Mouse (Mus musculus) forebrain, embryonic 14.5 days (tissue): Measurements from ENCODE around the gene Prdm16. TPM values are rescaled to one million over a fixed set of nuclear protein-coding genes. Genes with fewer than 3 reads are reported as not detected.

Experiments
- ATAC-seq: fragments of 200-750 bp; cut with Nextera tagmentation; 2 replicates; pipeline ENCODE4 v1.8.0; 2017; ENCODE audit warnings: mild to moderate bottlenecking, moderate library complexity
- DNase-seq: peaks from one replicate; pipeline ENCODE4 v3.0.0-alpha.2; 2015; ENCODE audit warnings: low spot score
- H3K27ac ChIP-seq: fragments of 300-500 bp; sonication (generic); 2 replicates; pipeline ENCODE4 v1.5.1; 2014; ENCODE audit warnings: low read depth, mild to moderate bottlenecking, control low read depth, low read length, moderate library complexity
- H3K27me3 ChIP-seq: fragments of 300-500 bp; sonication (generic); replicated peaks from 2 replicates; pipeline ENCODE4 v1.6.1; 2014; ENCODE audit warnings: low read length, control low read depth, mixed read lengths; ENCODE audit not compliant: control insufficient read depth, insufficient read depth
- H3K36me3 ChIP-seq: fragments of 300-500 bp; sonication (generic); 2 replicates; pipeline ENCODE4 v1.6.1; 2014; ENCODE audit warnings: low read length, control low read depth; ENCODE audit not compliant: control insufficient read depth, insufficient read depth
- H3K4me1 ChIP-seq: fragments of 300-500 bp; sonication (generic); 2 replicates; pipeline ENCODE4 v1.6.1; 2014; ENCODE audit warnings: antibody characterized with exemption, low read length, control low read depth; ENCODE audit not compliant: control insufficient read depth, insufficient read depth
- H3K4me2 ChIP-seq: fragments of 300-500 bp; sonication (generic); 2 replicates; pipeline ENCODE4 v1.6.1; 2014; ENCODE audit warnings: mild to moderate bottlenecking, control low read depth, low read length
- H3K4me3 ChIP-seq: fragments of 300-500 bp; sonication (generic); 2 replicates; pipeline ENCODE4 v1.5.1; 2014; ENCODE audit warnings: low read depth, low read length, control low read depth
- H3K9ac ChIP-seq: fragments of 300-500 bp; sonication (generic); 2 replicates; pipeline ENCODE4 v1.6.1; 2014; ENCODE audit warnings: mild to moderate bottlenecking, low read length, control low read depth, moderate library complexity
- H3K9me3 ChIP-seq: fragments of 300-500 bp; sonication (generic); replicated peaks from 2 replicates; pipeline ENCODE4 v1.6.1; 2016; ENCODE audit warnings: low read length, control low read depth, mixed read lengths; ENCODE audit not compliant: control insufficient read depth
- WGBS: fragments of 180-500 bp; shearing (Covaris S2); extraction: QIAGEN DNeasy Blood & Tissue Kit; methylation state at CpG from one replicate; pipeline ENCODE4 v1.1.7; 2014; 5-methylcytosine and 5-hydroxymethylcytosine counted together
- polyA plus RNA-seq: library from polyadenylated mRNA; unstranded; fragments of >200 nt; fragmentation: Nextera tagmentation; extraction: Ambion mirVana; gene quantifications from 2 replicates; pipeline ENCODE4 v1.2.1, GENCODE M21; 2014

The Prdm16 gene
- polyA plus RNA-seq, 1 experiment from 2014 or later: 20.6 TPM

- DNase-seq: no peak
- Histone ChIP-seq H3K27ac (no peak overlapping the region), H3K27me3 (no peaks in the 10 kb centered on the region), H3K4me1 (peaks cover 7% of the 10 kb centered on the region), H3K4me2 (no peak overlapping the region), H3K9ac (no peak overlapping the region), H3K4me3 (no peak overlapping the region), H3K9me3 (no peaks in the 10 kb centered on the region), H3K36me3 (no peaks in the 10 kb centered on the region)
- no peak for ATAC-seq
- WGBS: 63% methylated on average over 7 of the region's 7 CpGs
Measured at GRCm38 (mm10) chr4:154530336-154530735, 106.3 kb downstream of the Prdm16 start.

DNA sequence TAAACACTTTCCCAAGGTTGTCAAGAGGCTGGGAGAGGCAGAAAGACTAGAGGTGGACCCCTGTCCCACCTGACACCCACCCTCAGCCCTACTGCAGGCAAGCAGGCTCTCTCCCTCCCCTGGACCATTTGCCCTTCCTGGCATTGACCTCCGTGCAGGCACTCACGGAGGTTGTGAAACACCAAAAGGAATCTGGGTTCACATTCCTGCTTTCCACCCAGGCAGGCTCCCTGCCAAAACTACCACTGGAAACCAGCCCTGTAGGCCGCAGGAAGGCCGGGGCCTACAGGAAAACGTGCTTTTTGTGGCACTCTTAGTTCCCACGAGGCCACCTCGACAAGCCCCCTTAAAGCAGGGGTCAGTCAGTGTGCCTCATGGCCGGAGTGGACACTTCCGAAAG lies 109.2 kb downstream of the Prdm16 start:
- H3K4me3 ChIP-seq: no peak overlapping the region
- H3K4me2 ChIP-seq: no peak overlapping the region
- H3K27ac ChIP-seq: no peak overlapping the region; the same call in 1 of the 2 replicates
- no peaks in the 10 kb centered on the region for H3K27me3 ChIP-seq
- no peak for ATAC-seq
- WGBS: 67% methylated on average over 9 of the region's 9 CpGs
- H3K9me3 ChIP-seq: no peaks in the 10 kb centered on the region
- no peak overlapping the region for H3K9ac ChIP-seq
- H3K36me3 ChIP-seq: no peaks in the 10 kb centered on the region
- peaks cover 17% of the 10 kb centered on the region for H3K4me1 ChIP-seq
- DNase-seq: no peak

GRCm38 (mm10) chr4:154526351-154526786 lies 110.3 kb downstream of the Prdm16 start:
- Histone ChIP-seq H3K27ac (no peak overlapping the region), H3K4me2 (no peak overlapping the region), H3K36me3 (no peaks in the 10 kb centered on the region), H3K4me3 (no peak overlapping the region), H3K27me3 (no peaks in the 10 kb centered on the region), H3K9me3 (no peaks in the 10 kb centered on the region), H3K9ac (no peak overlapping the region), H3K4me1 (peaks cover 13% of the 10 kb centered on the region)
- no peak for DNase-seq
- WGBS: 88% methylated on average over 6 of the region's 6 CpGs
- no peak for ATAC-seq

GRCm38 (mm10) chr4:154523898-154524297 lies 112.8 kb downstream of the Prdm16 start:
- Histone ChIP-seq H3K36me3 (no peaks in the 10 kb centered on the region), H3K4me3 (no peak overlapping the region), H3K27ac (no peak overlapping the region), H3K9me3 (no peaks in the 10 kb centered on the region), H3K4me2 (no peak overlapping the region), H3K4me1 (peaks cover 13% of the 10 kb centered on the region; the same call in 1 of the 2 replicates), H3K9ac (no peak overlapping the region), H3K27me3 (no peaks in the 10 kb centered on the region)
- WGBS: 65% methylated on average over 17 of the region's 17 CpGs
- DNase-seq (no peak), ATAC-seq (no peak)

GRCm38 (mm10) chr4:154521881-154522676 lies 114.6 kb downstream of the Prdm16 start:
- no peak for ATAC-seq
- 90% methylated on average over 7 of the region's 7 CpGs for WGBS

DNA sequence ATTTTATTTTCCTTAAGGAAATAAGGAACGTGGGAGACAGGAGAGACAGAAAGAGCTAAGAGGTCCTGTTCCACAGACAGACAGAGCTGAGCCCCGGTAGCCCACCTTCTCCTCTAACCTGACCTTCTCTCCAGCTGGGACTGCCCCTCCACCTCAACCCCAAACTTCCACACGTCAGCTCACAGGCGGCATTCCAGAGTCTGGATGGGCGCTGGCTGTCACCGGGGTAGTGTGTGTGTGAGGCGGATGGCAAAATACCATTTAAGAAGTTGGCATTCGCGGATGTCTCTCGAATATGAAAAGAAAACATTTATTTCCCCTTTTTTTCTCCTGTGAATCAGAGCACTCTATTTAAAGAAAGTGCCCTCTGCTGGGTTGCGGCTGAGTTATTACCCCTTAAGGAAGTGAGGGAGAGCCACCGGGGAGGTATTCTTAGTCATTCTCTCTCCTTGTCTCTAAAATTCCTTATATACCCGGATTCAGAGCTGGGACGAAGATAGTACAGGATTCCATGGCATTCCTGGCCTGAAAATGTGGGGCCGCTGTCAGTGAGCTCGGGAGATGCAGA lies 117.1 kb downstream of the Prdm16 start:
- WGBS: 79% methylated on average over 16 of the region's 16 CpGs
- DNase-seq (no peak), ATAC-seq (no peak)
- Histone ChIP-seq H3K27ac (no peak overlapping the region), H3K4me1 (peaks cover 14% of the 10 kb centered on the region; the same call in 1 of the 2 replicates), H3K4me3 (no peak overlapping the region), H3K9ac (no peak overlapping the region), H3K27me3 (no peaks in the 10 kb centered on the region), H3K9me3 (no peaks in the 10 kb centered on the region), H3K36me3 (no peaks in the 10 kb centered on the region), H3K4me2 (no peak overlapping the region)

More at GRCm38 (mm10) chr4:154521881-154522676, 114.6 kb downstream of the Prdm16 start:
- H3K9ac ChIP-seq: no peak overlapping the region
- no peak for DNase-seq
- no peak overlapping the region for H3K4me3 ChIP-seq
- H3K4me1 ChIP-seq: peaks cover 10% of the 10 kb centered on the region; the same call in 1 of the 2 replicates
- H3K4me2 ChIP-seq: no peak overlapping the region
- no peaks in the 10 kb centered on the region for H3K36me3 ChIP-seq
- no peaks in the 10 kb centered on the region for H3K9me3 ChIP-seq
- no peak overlapping the region for H3K27ac ChIP-seq
- no peaks in the 10 kb centered on the region for H3K27me3 ChIP-seq

DNA sequence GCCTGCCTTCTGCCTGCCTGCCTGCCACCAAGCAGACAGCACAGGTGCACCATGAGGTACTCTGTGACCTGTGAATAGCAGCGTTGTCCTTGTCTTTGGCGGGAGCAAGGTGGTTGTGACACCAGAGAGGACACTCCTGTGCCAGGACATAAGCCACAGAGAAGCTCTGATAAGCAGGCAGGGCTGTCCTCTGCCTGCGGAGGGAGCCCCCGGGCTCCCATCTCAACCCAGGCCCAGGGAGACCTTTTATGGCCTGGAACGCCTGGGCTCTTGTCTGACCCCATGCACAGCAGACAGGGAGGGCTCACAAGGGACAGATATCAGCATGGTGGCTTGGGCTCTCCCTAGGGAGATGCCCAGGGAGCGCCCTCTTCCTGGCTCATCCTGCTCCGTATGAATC lies 118.7 kb downstream of the Prdm16 start:
- WGBS: 86% methylated on average over 7 of the region's 7 CpGs
- no peak overlapping the region for H3K9ac ChIP-seq
- ATAC-seq (no peak), DNase-seq (no peak)
- no peak overlapping the region for H3K27ac ChIP-seq
- no peak overlapping the region for H3K4me2 ChIP-seq
- H3K27me3 ChIP-seq: no peaks in the 10 kb centered on the region
- no peaks in the 10 kb centered on the region for H3K36me3 ChIP-seq
- H3K9me3 ChIP-seq: no peaks in the 10 kb centered on the region
- no peak overlapping the region for H3K4me3 ChIP-seq
- H3K4me1 ChIP-seq: peaks cover 14% of the 10 kb centered on the region; the same call in 1 of the 2 replicates

GRCm38 (mm10) chr4:154516470-154516869 lies 120.2 kb downstream of the Prdm16 start:
- H3K27me3 ChIP-seq: no peaks in the 10 kb centered on the region
- 19% methylated on average over 8 of the region's 8 CpGs for WGBS
- no peaks in the 10 kb centered on the region for H3K36me3 ChIP-seq
- H3K9me3 ChIP-seq: no peaks in the 10 kb centered on the region
- H3K4me3 ChIP-seq: no peak overlapping the region
- 0 out of 2 replicates have a peak overlapping the region, but pooled peaks have one; percentile 16 for H3K27ac ChIP-seq
- H3K4me1 ChIP-seq: peaks cover 27% of the 10 kb centered on the region
- H3K9ac ChIP-seq: no peak overlapping the region
- DNase-seq: no peak
- ATAC-seq: no peak
- no peak overlapping the region for H3K4me2 ChIP-seq

GRCm38 (mm10) chr4:154513664-154514063 lies 123.0 kb downstream of the Prdm16 start:
- Histone ChIP-seq H3K4me2 (no peak overlapping the region), H3K4me1 (peaks cover 33% of the 10 kb centered on the region), H3K27me3 (no peaks in the 10 kb centered on the region), H3K27ac (no peak overlapping the region), H3K36me3 (no peaks in the 10 kb centered on the region), H3K9ac (no peak overlapping the region), H3K9me3 (no peaks in the 10 kb centered on the region), H3K4me3 (no peak overlapping the region)
- WGBS: 49% methylated on average over 2 of the region's 2 CpGs
- DNase-seq: no peak
- ATAC-seq: no peak
